Mouse (Mus musculus) limb, embryonic 14.5 days (tissue): ENCODE data around the gene Hist1h2bl. TPM values are rescaled to one million over a fixed set of nuclear protein-coding genes. Genes with fewer than 3 reads are reported as not detected.
"Not testable (repeated sequence)": the region's sequence is repeated elsewhere in the genome, so short reads cannot be mapped to it uniquely, and the experiment has no call there.

Source experiments
- ATAC-seq: fragments of 200-750 bp; cut with Nextera tagmentation; 2 replicates; pipeline ENCODE4 v1.8.0; 2017; ENCODE audit warnings: low read depth, moderate number of reproducible peaks, moderate TSS enrichment; ENCODE audit not compliant: low FRiP score
- DNase-seq: peaks from one replicate; pipeline ENCODE4 v3.0.0-alpha.2; 2015; ENCODE audit warnings: low spot score
- H3K27ac ChIP-seq: fragments of 300-500 bp; sonication (generic); replicated peaks from 2 replicates; pipeline ENCODE4 v1.5.1; 2014; ENCODE audit warnings: low read depth, mild to moderate bottlenecking, low read length, moderate library complexity, mixed read lengths
- H3K27me3 ChIP-seq: fragments of 300-500 bp; sonication (generic); 2 replicates; pipeline ENCODE4 v1.6.1; 2014; ENCODE audit warnings: low read length, mixed read lengths; ENCODE audit not compliant: control insufficient read depth, insufficient read depth
- H3K36me3 ChIP-seq: fragments of 300-500 bp; sonication (generic); 2 replicates; pipeline ENCODE4 v1.6.1; 2014; ENCODE audit warnings: mild to moderate bottlenecking, low read length, moderate library complexity, mixed read lengths; ENCODE audit not compliant: control insufficient read depth, insufficient read depth
- H3K4me1 ChIP-seq: fragments of 300-500 bp; sonication (generic); 2 replicates; pipeline ENCODE4 v1.6.1; 2014; ENCODE audit warnings: antibody characterized with exemption, low read length, mixed read lengths; ENCODE audit not compliant: control insufficient read depth, insufficient read depth
- H3K4me2 ChIP-seq: fragments of 300-500 bp; sonication (generic); replicated peaks from 2 replicates; pipeline ENCODE4 v1.6.1; 2014; ENCODE audit warnings: low read depth, mild to moderate bottlenecking, low read length, moderate library complexity; ENCODE audit not compliant: severe bottlenecking
- H3K4me3 ChIP-seq: fragments of 300-500 bp; sonication (generic); replicated peaks from 2 replicates; pipeline ENCODE4 v1.5.1; 2014; ENCODE audit warnings: low read length
- H3K9ac ChIP-seq: fragments of 300-500 bp; sonication (generic); 2 replicates; pipeline ENCODE4 v1.6.1; 2014; ENCODE audit warnings: mild to moderate bottlenecking, low read depth, low read length, moderate library complexity; ENCODE audit not compliant: severe bottlenecking
- H3K9me3 ChIP-seq: fragments of 300-500 bp; sonication (generic); 2 replicates; pipeline ENCODE4 v1.6.1; 2016; ENCODE audit warnings: low read length; ENCODE audit not compliant: control insufficient read depth
- POLR2A ChIP-seq: fragments of 200-500 bp; IDR thresholded peaks from 2 replicates; pipeline ENCODE4 v1.8.0; 2012; ENCODE audit warnings: inconsistent platforms, mild to moderate bottlenecking, moderate library complexity, borderline replicate concordance; ENCODE audit not compliant: insufficient read depth, insufficient read length; ENCODE audit errors: extremely low read depth
- WGBS: fragments of 180-500 bp; shearing (Covaris S2); extraction: QIAGEN DNeasy Blood & Tissue Kit; methylation state at CpG from one replicate; pipeline ENCODE4 v1.1.7; 2014; 5-methylcytosine and 5-hydroxymethylcytosine counted together
- polyA plus RNA-seq, 2 experiments: library from polyadenylated mRNA; depleted of rRNA in 1 of 2; stranded (reverse) in 1 of 2; unstranded in 1 of 2; fragments of >200 nt; fragmentation: Nextera tagmentation in 1 of 2; extraction: Ambion mirVana in 1 of 2; gene quantifications; 2 replicates each; pipeline versions ENCODE4 v1.2.1 to v1.2.3; 2012 to 2014

Hist1h2bl gene
- polyA plus RNA-seq (2012; rRNA removed) (15.9 and 20.8 TPM in 2 replicates), polyA plus RNA-seq (2014; fragmentation: Nextera tagmentation; extraction: Ambion mirVana) (2.4 and 4.4 TPM in 2 replicates)

DNA sequence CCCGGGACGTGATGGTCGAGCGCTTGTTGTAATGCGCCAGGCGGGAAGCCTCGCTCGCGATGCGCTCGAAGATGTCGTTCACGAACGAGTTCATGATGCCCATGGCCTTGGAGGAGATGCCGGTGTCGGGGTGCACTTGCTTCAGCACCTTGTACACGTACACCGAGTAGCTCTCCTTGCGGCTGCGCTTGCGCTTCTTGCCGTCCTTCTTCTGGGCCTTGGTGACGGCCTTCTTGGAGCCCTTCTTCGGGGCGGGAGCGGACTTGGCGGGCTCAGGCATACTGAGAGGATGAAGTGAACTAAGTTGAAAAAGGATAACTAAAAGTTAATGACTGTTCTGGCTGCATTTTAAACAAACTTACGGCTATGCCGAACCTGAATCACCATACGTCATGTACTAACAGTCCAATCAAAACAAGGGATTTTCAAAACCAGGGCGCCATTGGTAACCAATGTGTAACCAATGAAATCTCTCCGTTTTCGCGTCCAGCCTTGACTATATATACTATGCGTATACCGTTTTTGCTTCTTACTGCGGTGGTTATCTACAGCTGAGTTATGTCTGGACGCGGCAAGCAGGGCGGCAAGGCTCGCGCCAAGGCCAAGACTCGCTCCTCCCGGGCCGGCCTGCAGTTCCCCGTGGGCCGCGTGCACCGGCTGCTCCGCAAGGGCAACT, at the start of gene Hist1h2bl, which contains the start of gene Hist1h2ai:
Hist1h2bl (minus strand) TSS at position 280 of the 676 bp plus-strand sequence.
Hist1h2ai (plus strand) TSS at position 559 of the 676 bp plus-strand sequence.
- not testable (repeated sequence) for H3K9me3 ChIP-seq, H3K27me3 ChIP-seq, H3K36me3 ChIP-seq
- H3K4me3 ChIP-seq, result peak within 1 kb of the TSS; percentile 42
- DNase-seq (peak; percentile 99), ATAC-seq (peak; percentile 91)
- peak within 1 kb of the TSS; percentile 68 for H3K9ac ChIP-seq
- peak within 1 kb of the TSS; percentile 93 for H3K27ac ChIP-seq
- peak; percentile 84; the same call in 1 of the 2 replicates for TF ChIP-seq POLR2A
- peaks cover 22% of the 10 kb centered on the region for H3K4me1 ChIP-seq
- 3% methylated on average over 24 of the region's 50 CpGs for WGBS
- peak within 1 kb of the TSS; percentile 79 for H3K4me2 ChIP-seq

DNA sequence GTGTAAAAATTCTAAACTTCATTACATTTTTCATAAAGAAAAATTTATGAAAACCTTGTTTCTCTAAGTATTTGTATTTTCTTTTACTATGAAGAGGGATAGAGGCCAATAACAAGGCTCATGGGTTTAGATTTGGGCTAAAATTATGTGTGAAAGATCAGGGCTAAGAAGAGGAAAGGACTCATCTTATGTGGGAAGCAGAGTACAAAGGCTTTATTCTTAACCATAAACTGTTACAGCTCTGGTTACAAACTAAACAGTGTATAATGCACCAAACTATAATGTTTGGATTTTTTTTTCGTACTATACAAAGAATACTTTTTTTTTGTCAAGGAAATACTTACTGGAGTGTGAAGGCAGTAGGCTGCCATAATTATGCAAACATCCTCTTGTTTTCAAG, 39.8 kb upstream of the Hist1h2bl start:
- H3K9ac ChIP-seq, result no peak overlapping the region
- no peak overlapping the region for H3K27ac ChIP-seq
- peaks cover 12% of the 10 kb centered on the region for H3K4me1 ChIP-seq
- WGBS, result 89% methylated on average over 1 of the region's 1 CpGs
- ATAC-seq (no peak), DNase-seq (no peak)
- H3K9me3 ChIP-seq, result no peaks in the 10 kb centered on the region
- H3K27me3 ChIP-seq, result no peaks in the 10 kb centered on the region
- H3K4me2 ChIP-seq, result 0 out of 2 replicates have a peak overlapping the region, but pooled peaks have one; percentile 13
- H3K4me3 ChIP-seq, result no peak overlapping the region
- H3K36me3 ChIP-seq, result no peaks in the 10 kb centered on the region
- TF ChIP-seq POLR2A, result no peak

DNA sequence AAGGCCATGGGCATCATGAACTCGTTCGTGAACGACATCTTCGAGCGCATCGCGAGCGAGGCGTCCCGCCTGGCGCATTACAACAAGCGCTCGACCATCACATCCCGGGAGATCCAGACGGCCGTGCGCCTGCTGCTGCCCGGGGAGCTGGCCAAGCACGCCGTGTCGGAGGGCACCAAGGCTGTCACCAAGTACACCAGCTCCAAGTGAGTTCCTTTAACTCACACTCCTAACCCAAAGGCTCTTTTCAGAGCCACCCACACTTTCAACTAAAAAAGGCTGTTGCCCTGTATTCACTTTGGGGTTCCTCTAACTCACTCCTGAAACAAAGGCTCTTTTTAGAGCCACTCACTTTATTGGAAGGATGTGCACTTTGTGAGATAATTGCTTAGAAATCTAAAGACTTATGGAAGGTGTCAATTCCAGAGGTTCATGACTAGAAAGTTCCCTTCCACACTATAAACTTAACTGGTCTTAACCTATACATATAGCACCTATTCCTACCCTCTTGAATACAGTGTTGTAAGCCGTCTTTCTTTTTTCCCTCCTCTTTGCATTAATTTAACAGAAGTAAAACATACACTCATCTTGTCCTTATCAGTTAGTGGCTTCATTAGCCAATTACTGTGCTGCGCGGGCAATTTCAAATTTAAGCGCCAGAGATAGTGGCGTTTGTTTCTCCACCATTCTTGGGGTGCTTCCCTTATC, 38.5 kb upstream of the Hist1h2bl start:
- not testable (repeated sequence) for H3K27me3 ChIP-seq, ATAC-seq, H3K9me3 ChIP-seq, H3K36me3 ChIP-seq
- Histone ChIP-seq H3K27ac (peak overlapping the region; percentile 81), H3K9ac (peak overlapping the region; percentile 59), H3K4me2 (peak overlapping the region; percentile 63), H3K4me1 (peaks cover 14% of the 10 kb centered on the region), H3K4me3 (peak overlapping the region; percentile 43)
- DNase-seq, result peak; percentile 56
- under 1% methylated on average over 15 of the region's 26 CpGs for WGBS

DNA sequence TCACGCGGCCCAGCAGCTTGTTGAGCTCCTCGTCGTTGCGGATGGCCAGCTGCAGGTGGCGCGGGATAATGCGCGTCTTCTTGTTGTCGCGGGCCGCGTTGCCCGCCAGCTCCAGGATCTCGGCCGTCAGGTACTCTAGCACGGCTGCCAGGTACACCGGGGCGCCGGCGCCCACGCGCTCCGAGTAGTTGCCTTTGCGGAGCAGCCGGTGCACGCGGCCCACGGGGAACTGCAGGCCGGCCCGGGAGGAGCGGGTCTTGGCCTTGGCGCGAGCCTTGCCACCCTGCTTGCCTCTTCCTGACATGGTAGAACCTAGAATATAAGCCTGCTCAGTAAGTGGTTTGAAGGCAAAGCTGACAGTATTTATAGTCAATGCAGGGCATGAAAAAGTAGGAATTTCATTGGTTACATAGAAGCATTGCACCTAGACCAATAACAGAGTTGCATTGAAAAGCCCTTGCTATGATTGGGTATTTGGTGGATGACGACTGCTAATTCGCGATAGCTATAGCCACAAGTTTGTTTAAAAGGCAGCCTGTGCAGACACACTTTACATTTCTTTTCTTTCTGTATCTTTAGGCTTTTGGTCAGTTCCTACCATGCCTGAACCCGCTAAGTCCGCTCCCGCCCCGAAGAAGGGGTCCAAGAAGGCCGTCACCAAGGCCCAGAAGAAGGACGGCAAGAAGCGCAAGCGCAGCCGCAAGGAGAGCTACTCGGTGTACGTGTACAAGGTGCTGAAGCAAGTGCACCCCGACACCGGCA, 37.8 kb upstream of the Hist1h2bl start, which contains the start of the genes Hist1h2ak and Hist1h2bn:
Hist1h2ak (minus strand) TSS at position 304 of the 762 bp plus-strand sequence.
Hist1h2bn (plus strand) TSS at position 600 of the 762 bp plus-strand sequence.
- DNase-seq (peak; percentile 98), ATAC-seq (peak; percentile 91)
- peaks cover 20% of the 10 kb centered on the region for H3K4me1 ChIP-seq
- not testable (repeated sequence) for H3K27me3 ChIP-seq, H3K36me3 ChIP-seq, H3K9me3 ChIP-seq
- H3K4me2 ChIP-seq, result peak within 1 kb of the TSS; percentile 63
- peak within 1 kb of the TSS; percentile 61 for H3K9ac ChIP-seq
- peak within 1 kb of the TSS; percentile 43 for H3K4me3 ChIP-seq
- TF ChIP-seq POLR2A, result peak; percentile 66; the same call in 1 of the 2 replicates
- H3K27ac ChIP-seq, result peak within 1 kb of the TSS; percentile 89
- 1% methylated on average over 19 of the region's 50 CpGs for WGBS

DNA sequence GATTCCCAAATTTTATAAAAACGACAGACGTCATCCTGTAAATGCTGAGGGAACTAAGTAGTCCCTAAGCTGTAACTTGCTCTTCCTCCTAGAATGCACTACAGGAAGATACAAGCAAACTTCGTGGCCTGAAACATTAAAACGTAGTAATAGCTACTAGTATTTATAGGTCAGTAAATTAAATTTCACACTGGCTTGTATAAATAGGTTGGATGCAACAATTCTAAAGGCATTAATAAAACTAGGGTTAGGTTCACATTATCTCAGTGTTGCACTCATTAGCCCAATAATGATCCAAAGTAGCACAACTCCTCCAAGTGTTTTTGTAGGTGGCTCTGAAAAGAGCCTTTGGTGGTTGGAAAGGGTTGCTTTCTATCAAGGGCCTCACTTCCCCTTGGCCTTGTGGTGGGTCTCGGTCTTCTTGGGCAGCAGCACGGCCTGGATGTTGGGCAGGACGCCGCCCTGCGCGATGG, 37.1 kb upstream of the Hist1h2bl start:
- H3K27ac ChIP-seq, result peak overlapping the region; percentile 89
- H3K4me1 ChIP-seq, result peaks cover 23% of the 10 kb centered on the region
- TF ChIP-seq POLR2A, result no peak
- H3K36me3 ChIP-seq, result no peaks in the 10 kb centered on the region
- peak overlapping the region; percentile 61 for H3K9ac ChIP-seq
- peak overlapping the region; percentile 62 for H3K4me2 ChIP-seq
- no peaks in the 10 kb centered on the region for H3K9me3 ChIP-seq
- 1% methylated on average over 10 of the region's 10 CpGs for WGBS
- no peak for DNase-seq
- no peaks in the 10 kb centered on the region for H3K27me3 ChIP-seq
- H3K4me3 ChIP-seq, result peak overlapping the region; percentile 43
- ATAC-seq, result no peak
